Mouse (Mus musculus): ENCODE measurements around the gene Dnttip1. TPM values are rescaled to one million over a fixed set of nuclear protein-coding genes. Genes with fewer than 3 reads are reported as not detected.

Gene Dnttip1
- 2.1 TPM for polyA plus RNA-seq (2014; fragmentation: Illumina TruSeq; extraction: RNeasy Lipid Tissue Mini Kit (QIAGEN cat#74804); ENCODE audit: low read depth, low replicate concordance)

DNA sequence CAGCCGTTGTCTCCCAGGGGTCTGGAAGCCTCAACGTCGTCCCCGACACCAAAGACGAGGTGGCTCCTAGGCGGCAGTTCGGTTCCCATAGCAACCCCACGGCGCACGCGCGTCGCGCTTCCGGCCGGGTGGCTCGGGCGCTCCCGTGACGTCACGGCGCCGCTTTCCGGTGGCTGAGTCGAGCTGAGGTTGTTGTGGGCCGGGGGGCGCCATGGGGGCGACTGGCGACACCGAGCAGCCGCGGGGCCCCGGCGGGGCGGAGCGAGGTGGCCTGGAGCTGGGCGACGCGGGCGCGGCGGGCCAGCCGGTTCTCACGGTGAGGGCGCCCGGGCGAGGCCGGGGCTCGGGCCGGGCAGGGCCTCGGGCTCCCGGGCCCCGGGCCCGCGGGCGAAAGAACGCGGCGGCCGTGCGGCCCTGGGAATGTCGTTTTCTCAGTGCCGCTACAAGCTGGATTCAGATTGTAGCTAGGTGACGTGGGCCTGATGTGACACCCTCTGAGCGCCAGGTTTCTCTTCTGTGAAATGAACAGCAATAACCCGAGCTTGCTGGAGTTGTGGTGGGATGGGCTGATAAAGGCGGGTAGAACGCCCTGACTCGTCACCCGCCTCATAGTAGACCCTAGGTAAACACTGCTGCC lies at the start of gene Dnttip1, which contains the start of gene Wfdc3:
Gene Dnttip1, plus strand, starts transcription at position 141 of the 637 bp plus-strand sequence.
Gene Wfdc3, minus strand, starts transcription at position 89 of the 637 bp plus-strand sequence.

DNA sequence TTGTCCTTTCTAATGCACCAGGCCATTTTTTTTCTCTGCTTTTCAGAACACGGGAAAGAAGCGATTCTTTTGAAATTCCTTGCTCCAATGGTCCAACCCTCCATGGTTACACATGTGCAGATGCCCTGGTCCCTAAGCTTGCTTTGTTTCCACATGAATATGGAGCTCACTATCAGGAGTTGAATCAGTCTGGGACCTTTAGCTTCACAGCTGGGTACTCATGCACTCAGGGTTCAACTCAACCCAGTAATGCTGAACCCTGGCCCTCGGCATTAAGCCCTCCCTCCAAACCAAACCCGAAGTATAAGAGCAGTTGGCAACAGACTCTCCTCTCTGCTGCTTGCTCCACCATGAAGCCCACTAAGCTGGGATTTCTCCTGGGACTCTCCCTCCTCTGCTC lies 47.6 kb upstream of the Dnttip1 start, which contains the start of gene Spint4:
Gene Spint4, plus strand, starts transcription at position 301 of the 400 bp plus-strand sequence.

DNA sequence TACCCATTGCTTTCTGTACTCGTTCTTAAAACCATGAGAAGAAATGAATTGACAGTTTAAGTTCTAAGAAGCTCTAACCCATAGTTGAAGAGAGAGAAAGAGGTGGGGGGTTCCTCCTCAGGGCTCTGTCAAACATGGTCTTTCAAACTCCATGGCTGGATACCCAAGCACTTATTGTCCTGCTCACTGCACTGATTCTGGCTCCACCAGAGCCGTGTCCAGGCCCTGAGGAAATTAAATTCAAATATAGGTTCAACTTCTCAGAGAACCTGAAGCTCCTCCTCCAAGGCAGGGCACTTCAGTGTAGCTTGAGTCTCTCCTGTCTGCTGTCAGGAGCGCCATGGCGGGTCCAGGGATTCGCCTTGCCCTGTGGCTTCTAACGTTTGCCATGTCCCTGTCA lies 30.8 kb upstream of the Dnttip1 start, which contains the start of gene Spint5:
Gene Spint5, plus strand, starts transcription at position 301 of the 400 bp plus-strand sequence.

GRCm38 (mm10) chr2:164769258-164770037 lies 23.7 kb downstream of the Dnttip1 start, which contains the start of gene Ube2c:
Gene Ube2c, plus strand, starts transcription at chr2:164769898.

GRCm38 (mm10) chr2:164779481-164780086 lies 33.8 kb downstream of the Dnttip1 start, which contains the start of gene Tnnc2:
Gene Tnnc2, minus strand, starts transcription at chr2:164779967.

DNA sequence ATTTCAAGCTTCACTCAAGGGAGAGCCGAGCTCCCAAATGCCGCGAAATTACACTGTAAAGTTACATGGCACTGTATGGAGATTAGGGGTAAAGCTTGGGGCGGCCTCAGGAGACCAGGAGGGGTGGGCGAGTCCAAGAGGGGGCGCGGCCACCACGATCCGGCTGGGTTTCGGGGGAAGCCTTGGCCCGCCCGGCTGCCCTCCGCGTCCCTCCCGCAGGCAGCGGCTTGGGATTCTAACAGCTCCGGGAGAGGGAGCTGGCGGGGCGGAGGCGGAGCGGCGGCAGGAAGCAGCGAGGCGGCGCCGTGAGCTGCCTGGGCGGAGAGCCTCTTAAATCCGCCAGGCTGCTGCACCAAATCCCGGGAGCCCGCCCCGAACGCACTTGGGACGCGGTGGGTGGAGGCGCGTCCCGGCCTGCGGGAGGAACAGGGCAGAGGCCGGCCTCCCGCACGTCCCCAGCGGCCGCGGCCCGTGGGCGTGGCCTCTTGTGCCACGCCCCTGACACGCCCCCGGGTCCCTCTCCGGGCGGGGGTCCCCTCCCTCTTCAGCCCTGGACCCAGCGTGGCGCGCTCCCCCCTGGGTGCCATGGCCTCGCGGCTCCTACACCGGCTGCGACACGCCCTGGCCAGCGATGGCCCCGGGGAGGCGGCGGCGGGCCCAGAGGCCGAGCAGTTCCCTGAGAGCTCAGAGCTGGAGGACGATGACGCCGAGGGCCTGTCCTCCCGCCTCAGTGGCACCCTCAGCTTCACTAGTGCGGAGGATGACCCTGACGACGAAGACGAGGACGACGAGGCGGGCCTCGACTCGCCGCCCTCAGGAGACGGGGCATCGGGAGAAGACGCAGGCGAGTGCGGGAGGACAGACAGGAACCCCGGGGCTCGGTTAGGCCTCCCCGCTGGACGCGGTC lies 40.0 kb downstream of the Dnttip1 start, which contains the start of gene Snx21:
Gene Snx21, plus strand, starts transcription at position 343 of the 907 bp plus-strand sequence.

GRCm38 (mm10) chr2:164804533-164805331 lies 58.9 kb downstream of the Dnttip1 start, which contains the start of the genes Acot8 and Zswim3:
Gene Acot8, minus strand, starts transcription at chr2:164804882.
Gene Zswim3, plus strand, starts transcription at chr2:164805098.

Other genes with a start within 250 kb of the Dnttip1 start
- 5.5 TPM for gene Pigt, start 248.5 kb upstream of the Dnttip1 start, polyA plus RNA-seq (2014; fragmentation: Illumina TruSeq; extraction: RNeasy Lipid Tissue Mini Kit (QIAGEN cat#74804); ENCODE audit: low read depth, low replicate concordance)
- gene Wfdc2, start 183.6 kb upstream of the Dnttip1 start, polyA plus RNA-seq (2014; fragmentation: Illumina TruSeq; extraction: RNeasy Lipid Tissue Mini Kit (QIAGEN cat#74804); ENCODE audit: low read depth, low replicate concordance), result 19.6 TPM
- not detected for gene Spint3, start 172.5 kb upstream of the Dnttip1 start, polyA plus RNA-seq (2014; fragmentation: Illumina TruSeq; extraction: RNeasy Lipid Tissue Mini Kit (QIAGEN cat#74804); ENCODE audit: low read depth, low replicate concordance)
- gene Wfdc6a, start 160.5 kb upstream of the Dnttip1 start, polyA plus RNA-seq (2014; fragmentation: Illumina TruSeq; extraction: RNeasy Lipid Tissue Mini Kit (QIAGEN cat#74804); ENCODE audit: low read depth, low replicate concordance), result not detected
- not detected for gene Eppin, start 152.4 kb upstream of the Dnttip1 start, polyA plus RNA-seq (2014; fragmentation: Illumina TruSeq; extraction: RNeasy Lipid Tissue Mini Kit (QIAGEN cat#74804); ENCODE audit: low read depth, low replicate concordance)
- gene Wfdc6b, start 132.5 kb upstream of the Dnttip1 start, polyA plus RNA-seq (2014; fragmentation: Illumina TruSeq; extraction: RNeasy Lipid Tissue Mini Kit (QIAGEN cat#74804); ENCODE audit: low read depth, low replicate concordance), result not detected
- not detected for gene Wfdc8, start 132.4 kb upstream of the Dnttip1 start, polyA plus RNA-seq (2014; fragmentation: Illumina TruSeq; extraction: RNeasy Lipid Tissue Mini Kit (QIAGEN cat#74804); ENCODE audit: low read depth, low replicate concordance)
- gene Wfdc16, start 107.2 kb upstream of the Dnttip1 start, polyA plus RNA-seq (2014; fragmentation: Illumina TruSeq; extraction: RNeasy Lipid Tissue Mini Kit (QIAGEN cat#74804); ENCODE audit: low read depth, low replicate concordance), result 37.6 TPM
- not detected for gene Wfdc10, start 89.9 kb upstream of the Dnttip1 start, polyA plus RNA-seq (2014; fragmentation: Illumina TruSeq; extraction: RNeasy Lipid Tissue Mini Kit (QIAGEN cat#74804); ENCODE audit: low read depth, low replicate concordance)
- gene Wfdc9, start 89.4 kb upstream of the Dnttip1 start, polyA plus RNA-seq (2014; fragmentation: Illumina TruSeq; extraction: RNeasy Lipid Tissue Mini Kit (QIAGEN cat#74804); ENCODE audit: low read depth, low replicate concordance), result not detected
- not detected for gene Wfdc11, start 71.9 kb upstream of the Dnttip1 start, polyA plus RNA-seq (2014; fragmentation: Illumina TruSeq; extraction: RNeasy Lipid Tissue Mini Kit (QIAGEN cat#74804); ENCODE audit: low read depth, low replicate concordance)
- gene Wfdc13, start 60.9 kb upstream of the Dnttip1 start, polyA plus RNA-seq (2014; fragmentation: Illumina TruSeq; extraction: RNeasy Lipid Tissue Mini Kit (QIAGEN cat#74804); ENCODE audit: low read depth, low replicate concordance), result not detected
- not detected for gene Spint4, start 47.5 kb upstream of the Dnttip1 start, polyA plus RNA-seq (2014; fragmentation: Illumina TruSeq; extraction: RNeasy Lipid Tissue Mini Kit (QIAGEN cat#74804); ENCODE audit: low read depth, low replicate concordance)
- gene Spint5, start 30.7 kb upstream of the Dnttip1 start, polyA plus RNA-seq (2014; fragmentation: Illumina TruSeq; extraction: RNeasy Lipid Tissue Mini Kit (QIAGEN cat#74804); ENCODE audit: low read depth, low replicate concordance), result not detected
- gene Wfdc3, start 52 bp upstream of the Dnttip1 start, polyA plus RNA-seq (2014; fragmentation: Illumina TruSeq; extraction: RNeasy Lipid Tissue Mini Kit (QIAGEN cat#74804); ENCODE audit: low read depth, low replicate concordance), result 1.2 TPM
- gene Ube2c, start 23.9 kb downstream of the Dnttip1 start, polyA plus RNA-seq (2014; fragmentation: Illumina TruSeq; extraction: RNeasy Lipid Tissue Mini Kit (QIAGEN cat#74804); ENCODE audit: low read depth, low replicate concordance), result 1.3 TPM
- not detected for gene Tnnc2, start 34.0 kb downstream of the Dnttip1 start, polyA plus RNA-seq (2014; fragmentation: Illumina TruSeq; extraction: RNeasy Lipid Tissue Mini Kit (QIAGEN cat#74804); ENCODE audit: low read depth, low replicate concordance)
- 1.1 TPM for gene Snx21, start 39.8 kb downstream of the Dnttip1 start, polyA plus RNA-seq (2014; fragmentation: Illumina TruSeq; extraction: RNeasy Lipid Tissue Mini Kit (QIAGEN cat#74804); ENCODE audit: low read depth, low replicate concordance)
- 1.7 TPM for gene Acot8, start 58.9 kb downstream of the Dnttip1 start, polyA plus RNA-seq (2014; fragmentation: Illumina TruSeq; extraction: RNeasy Lipid Tissue Mini Kit (QIAGEN cat#74804); ENCODE audit: low read depth, low replicate concordance)
- 1.5 TPM for gene Zswim3, start 59.1 kb downstream of the Dnttip1 start, polyA plus RNA-seq (2014; fragmentation: Illumina TruSeq; extraction: RNeasy Lipid Tissue Mini Kit (QIAGEN cat#74804); ENCODE audit: low read depth, low replicate concordance)
- gene Zswim1, start 76.7 kb downstream of the Dnttip1 start, polyA plus RNA-seq (2014; fragmentation: Illumina TruSeq; extraction: RNeasy Lipid Tissue Mini Kit (QIAGEN cat#74804); ENCODE audit: low read depth, low replicate concordance), result 3.4 TPM
- not detected for gene Spata25, start 82.6 kb downstream of the Dnttip1 start, polyA plus RNA-seq (2014; fragmentation: Illumina TruSeq; extraction: RNeasy Lipid Tissue Mini Kit (QIAGEN cat#74804); ENCODE audit: low read depth, low replicate concordance)
- 52.2 TPM for gene Ctsa, start 86.9 kb downstream of the Dnttip1 start, polyA plus RNA-seq (2014; fragmentation: Illumina TruSeq; extraction: RNeasy Lipid Tissue Mini Kit (QIAGEN cat#74804); ENCODE audit: low read depth, low replicate concordance)
- gene Neurl2, start 87.5 kb downstream of the Dnttip1 start, polyA plus RNA-seq (2014; fragmentation: Illumina TruSeq; extraction: RNeasy Lipid Tissue Mini Kit (QIAGEN cat#74804); ENCODE audit: low read depth, low replicate concordance), result not detected
- gene Pltp, start 111.7 kb downstream of the Dnttip1 start, polyA plus RNA-seq (2014; fragmentation: Illumina TruSeq; extraction: RNeasy Lipid Tissue Mini Kit (QIAGEN cat#74804); ENCODE audit: low read depth, low replicate concordance), result 0.44 TPM
- 4.1 TPM for gene Pcif1, start 133.3 kb downstream of the Dnttip1 start, polyA plus RNA-seq (2014; fragmentation: Illumina TruSeq; extraction: RNeasy Lipid Tissue Mini Kit (QIAGEN cat#74804); ENCODE audit: low read depth, low replicate concordance)
- 0.16 TPM for gene Zfp335, start 165.8 kb downstream of the Dnttip1 start, polyA plus RNA-seq (2014; fragmentation: Illumina TruSeq; extraction: RNeasy Lipid Tissue Mini Kit (QIAGEN cat#74804); ENCODE audit: low read depth, low replicate concordance)
- gene Mmp9, start 194.8 kb downstream of the Dnttip1 start, polyA plus RNA-seq (2014; fragmentation: Illumina TruSeq; extraction: RNeasy Lipid Tissue Mini Kit (QIAGEN cat#74804); ENCODE audit: low read depth, low replicate concordance), result 0.40 TPM
- 1.7 TPM for gene Slc12a5, start 214.8 kb downstream of the Dnttip1 start, polyA plus RNA-seq (2014; fragmentation: Illumina TruSeq; extraction: RNeasy Lipid Tissue Mini Kit (QIAGEN cat#74804); ENCODE audit: low read depth, low replicate concordance)

Data from kidney, adult 10 weeks (tissue).